Mouse (Mus musculus): ENCODE results near the gene Map2k5.

Gene Map2k5

GRCm38 (mm10) chr9:63147786-63148409 lies 229.8 kb downstream of the Map2k5 start:
- no peak for DNase-seq (ENCODE audit: inconsistent age in 2 of 2, low spot score in 1 of 2)

- no peak for DNase-seq (ENCODE audit: inconsistent age in 2 of 2, low spot score in 1 of 2)
These were observed 230.4 kb downstream of the Map2k5 start for GRCm38 (mm10) chr9:63147296-63147695.

GRCm38 (mm10) chr9:63146856-63147274 lies 230.8 kb downstream of the Map2k5 start:
- DNase-seq (ENCODE audit: inconsistent age in 2 of 2, low spot score in 1 of 2): peak in 1 of 2 experiments; percentile 34

GRCm38 (mm10) chr9:63146126-63146855 lies 231.4 kb downstream of the Map2k5 start:
- DNase-seq (ENCODE audit: inconsistent age in 2 of 2, low spot score in 1 of 2): peak in 1 of 2 experiments; percentile 45

- peak in 1 of 2 experiments; percentile 37 for DNase-seq (ENCODE audit: inconsistent age in 2 of 2, low spot score in 1 of 2)
These were observed 232.2 kb downstream of the Map2k5 start for GRCm38 (mm10) chr9:63145249-63146125.

- DNase-seq (ENCODE audit: inconsistent age in 2 of 2, low spot score in 1 of 2): no peak
These were observed 233.0 kb downstream of the Map2k5 start for GRCm38 (mm10) chr9:63144502-63145248.

GRCm38 (mm10) chr9:63143641-63144501 lies 233.8 kb downstream of the Map2k5 start:
- DNase-seq (ENCODE audit: inconsistent age in 2 of 2, low spot score in 1 of 2): no peak

- no peak for DNase-seq (ENCODE audit: inconsistent age in 2 of 2, low spot score in 1 of 2)
These were observed 234.5 kb downstream of the Map2k5 start for GRCm38 (mm10) chr9:63143227-63143626.

GRCm38 (mm10) chr9:63142335-63143036 lies 235.2 kb downstream of the Map2k5 start:
- no peak for DNase-seq (ENCODE audit: inconsistent age in 2 of 2, low spot score in 1 of 2)

- no peak for DNase-seq (ENCODE audit: inconsistent age in 2 of 2, low spot score in 1 of 2)
These were observed 235.9 kb downstream of the Map2k5 start for GRCm38 (mm10) chr9:63141641-63142334.

- DNase-seq (ENCODE audit: inconsistent age in 2 of 2, low spot score in 1 of 2): no peak
These were observed 237.5 kb downstream of the Map2k5 start for GRCm38 (mm10) chr9:63140211-63140610.

GRCm38 (mm10) chr9:63139661-63140060 lies 238.0 kb downstream of the Map2k5 start:
- no peak for DNase-seq (ENCODE audit: inconsistent age in 2 of 2, low spot score in 1 of 2)

GRCm38 (mm10) chr9:63138481-63138967 lies 239.2 kb downstream of the Map2k5 start:
- peak in 1 of 2 experiments; percentile 52 for DNase-seq (ENCODE audit: inconsistent age in 2 of 2, low spot score in 1 of 2)

- no peak for DNase-seq (ENCODE audit: inconsistent age in 2 of 2, low spot score in 1 of 2)
These were observed 240.1 kb downstream of the Map2k5 start for GRCm38 (mm10) chr9:63137615-63137915.

- DNase-seq (ENCODE audit: inconsistent age in 2 of 2, low spot score in 1 of 2): no peak
These were observed 240.7 kb downstream of the Map2k5 start for GRCm38 (mm10) chr9:63136756-63137614.

- no peak for DNase-seq (ENCODE audit: inconsistent age in 2 of 2, low spot score in 1 of 2)
These were observed 241.5 kb downstream of the Map2k5 start for GRCm38 (mm10) chr9:63136241-63136640.

- DNase-seq (ENCODE audit: inconsistent age in 2 of 2, low spot score in 1 of 2): peak; percentile 41 to 83
These were observed 241.9 kb downstream of the Map2k5 start for GRCm38 (mm10) chr9:63135801-63136200.

GRCm38 (mm10) chr9:63135356-63135755 lies 242.3 kb downstream of the Map2k5 start:
- no peak for DNase-seq (ENCODE audit: inconsistent age in 2 of 2, low spot score in 1 of 2)

All from adrenal gland, adult (tissue).